Mouse (Mus musculus): ENCODE data around the gene Mta1.

Mta1 gene

DNA sequence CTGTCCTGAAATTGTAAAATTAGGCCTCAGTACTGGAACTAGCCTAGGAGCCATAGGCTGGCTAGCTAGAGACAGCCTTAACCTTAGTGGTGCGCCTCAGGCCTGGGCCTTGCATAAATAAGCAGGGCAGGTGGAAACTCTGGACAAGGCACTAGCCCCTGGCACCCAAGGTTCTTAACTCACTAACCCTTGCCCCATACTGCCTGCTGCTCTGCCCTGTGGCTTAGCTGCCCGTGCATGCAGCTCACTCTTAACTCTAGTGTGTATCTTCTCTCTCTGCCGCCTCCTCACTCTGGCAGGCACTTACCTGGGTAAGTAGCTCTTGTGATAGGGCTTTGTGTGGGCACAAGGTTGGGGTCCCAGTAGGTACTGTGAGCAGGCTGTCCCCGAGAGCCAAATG, 36.4 kb downstream of the Mta1 start:
- no peak for DNase-seq (ENCODE audit: low spot score)

DNA sequence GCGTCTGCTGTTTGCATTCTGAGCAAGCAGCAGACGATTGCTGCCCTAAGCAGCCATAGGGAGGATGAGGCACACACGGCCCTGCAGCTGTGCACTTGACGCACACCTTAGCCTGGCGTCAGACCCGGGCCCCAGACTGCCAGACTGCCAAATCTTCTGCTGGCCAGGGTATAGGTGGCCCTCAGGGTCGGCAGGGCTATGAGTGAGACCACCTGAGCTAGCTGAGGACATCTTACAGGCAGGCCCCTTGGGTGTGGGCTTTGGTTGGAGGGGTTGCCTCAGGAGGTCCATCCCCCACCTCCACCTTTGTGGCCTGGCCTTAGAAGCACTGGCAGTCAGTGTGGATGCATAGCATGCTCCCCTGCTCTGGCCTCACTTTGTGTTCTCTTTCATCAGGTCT, 37.3 kb downstream of the Mta1 start:
- DNase-seq (ENCODE audit: low spot score) = no peak

DNA sequence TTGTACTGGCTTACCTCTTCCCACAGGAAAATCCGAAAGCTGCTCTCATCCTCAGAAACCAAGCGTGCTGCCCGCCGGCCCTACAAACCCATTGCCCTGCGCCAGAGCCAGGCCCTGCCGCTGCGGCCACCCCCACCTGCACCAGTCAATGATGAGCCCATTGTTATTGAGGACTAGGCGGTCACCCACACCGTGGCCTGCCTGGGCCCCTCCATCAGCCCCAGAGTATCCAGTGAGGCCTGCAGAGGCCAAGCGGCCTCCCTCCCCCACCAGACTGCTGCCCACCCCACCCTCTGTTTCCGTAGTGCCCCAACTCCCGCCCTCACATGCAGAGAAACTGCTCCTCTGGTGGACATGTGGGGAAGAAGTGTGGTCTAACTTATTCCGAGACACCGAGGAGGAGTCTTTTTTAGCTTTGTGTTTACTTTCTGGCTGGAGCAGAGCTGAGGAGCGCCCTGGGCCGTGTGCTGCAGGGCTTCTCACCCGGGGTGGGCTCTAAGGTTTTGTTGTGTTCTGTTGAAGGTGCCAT, 38.5 kb downstream of the Mta1 start:
- DNase-seq (ENCODE audit: low spot score) = no peak

DNA sequence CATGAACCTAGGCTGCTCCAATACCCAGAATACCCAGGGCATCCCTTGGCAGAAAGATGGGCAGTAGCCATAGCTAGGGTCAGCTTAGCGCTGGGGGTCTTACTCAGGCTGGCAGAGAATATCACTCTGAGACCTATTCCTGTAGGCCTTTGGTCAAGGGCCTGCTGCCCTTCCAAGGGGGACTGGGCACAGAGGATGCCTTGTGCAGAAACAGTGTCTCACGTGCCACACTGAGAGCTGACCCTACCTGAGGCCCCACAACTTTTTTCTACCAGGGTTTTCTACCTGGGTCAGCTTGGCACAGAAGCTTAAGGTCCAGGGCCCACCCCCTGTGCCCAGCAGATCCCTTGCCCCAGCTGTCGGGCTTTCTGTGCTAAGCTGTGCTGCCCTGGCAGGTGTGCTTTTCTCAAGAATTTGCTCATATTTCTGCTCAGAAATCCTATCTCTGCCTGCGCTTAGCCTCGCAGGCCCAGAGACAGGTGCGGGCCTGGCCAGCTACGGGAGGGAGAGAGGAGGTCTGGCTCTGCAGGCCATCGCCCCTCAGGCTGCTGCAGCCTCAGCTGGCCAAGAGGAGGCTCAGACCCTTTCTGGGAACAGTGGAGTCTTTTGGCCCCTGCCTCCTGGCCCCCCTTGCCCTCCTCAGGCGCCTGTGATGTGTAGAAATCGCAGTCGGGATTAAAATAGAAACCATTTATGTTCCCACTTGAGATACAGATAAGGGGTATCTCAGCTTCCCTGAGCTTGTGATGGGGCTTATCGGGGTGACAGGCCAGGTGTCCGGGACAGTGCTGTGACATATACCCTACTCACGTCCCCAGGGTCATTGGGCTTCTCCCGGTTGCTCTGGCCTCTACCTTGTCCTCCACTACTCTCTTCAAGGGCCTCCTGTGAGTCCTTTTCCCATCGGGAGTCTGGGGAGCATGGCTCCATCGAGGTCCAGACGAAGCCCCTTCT, 39.5 kb downstream of the Mta1 start:
- no peak for DNase-seq (ENCODE audit: low spot score)

DNA sequence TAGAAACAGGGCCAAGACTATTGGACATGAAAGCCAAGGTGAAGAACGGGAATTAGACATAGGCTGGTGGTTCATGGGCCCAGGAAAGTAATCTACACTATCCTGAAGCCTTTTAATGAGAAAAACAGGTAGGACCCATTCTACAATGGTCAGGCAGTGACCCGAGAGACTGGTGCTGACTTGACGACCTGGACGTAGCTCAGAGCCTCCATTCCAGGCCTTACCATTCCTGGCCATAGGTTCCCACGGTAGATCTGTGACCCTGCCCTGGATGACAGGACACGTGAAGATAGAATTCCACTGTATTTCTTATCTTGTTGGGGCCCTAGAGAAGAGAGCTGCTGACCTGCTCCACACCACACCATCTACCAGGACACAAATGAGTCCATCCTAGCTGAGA, 40.2 kb downstream of the Mta1 start:
- DNase-seq (ENCODE audit: low spot score) = no peak

DNA sequence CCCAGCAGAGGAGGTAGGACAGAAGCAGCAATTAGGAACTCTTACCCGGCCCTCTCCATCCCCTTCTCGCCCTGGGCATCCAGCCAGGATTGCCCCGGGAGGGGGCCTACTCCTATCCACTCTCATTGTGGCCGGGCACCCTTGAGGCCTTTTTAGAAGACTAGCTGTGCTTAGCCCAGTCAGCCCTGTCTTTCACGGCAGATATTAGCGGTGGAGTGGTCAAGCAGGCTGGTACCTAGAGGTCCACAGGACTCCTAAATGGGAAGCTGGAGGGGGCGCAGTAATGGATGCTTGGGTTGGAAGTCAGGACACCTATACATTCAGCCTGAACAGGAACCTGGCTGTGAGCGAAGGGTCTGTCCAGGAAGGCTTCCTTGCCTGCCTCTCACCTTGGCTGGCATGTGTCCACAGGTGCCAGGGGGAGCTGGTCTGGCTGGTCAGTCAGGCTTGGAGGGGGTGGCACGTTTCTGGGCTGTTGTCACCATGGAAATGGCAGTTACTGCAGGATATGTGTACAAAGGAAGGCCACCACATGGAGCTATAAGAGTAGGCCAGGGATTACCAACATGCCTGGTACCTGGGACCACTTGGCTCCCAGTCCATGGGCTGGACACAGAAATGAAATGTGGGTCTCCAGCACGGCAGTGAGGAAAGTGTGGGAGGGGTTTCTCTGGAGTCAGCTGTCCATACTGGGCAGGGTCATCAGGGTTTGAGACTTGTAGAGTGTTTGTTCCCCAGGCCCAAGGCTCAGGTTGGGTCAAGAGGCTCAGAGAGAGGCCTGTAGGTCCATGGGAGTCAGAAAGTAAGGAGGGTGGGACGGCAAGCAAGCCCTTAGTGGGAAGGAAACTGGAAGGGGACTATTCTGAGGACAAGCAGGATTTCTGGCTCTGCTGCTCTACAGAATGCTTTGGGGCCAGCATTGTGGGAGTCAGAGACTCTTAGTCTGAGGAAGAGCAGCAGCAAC, 41.1 kb downstream of the Mta1 start:
- DNase-seq (ENCODE audit: low spot score) = no peak

DNA sequence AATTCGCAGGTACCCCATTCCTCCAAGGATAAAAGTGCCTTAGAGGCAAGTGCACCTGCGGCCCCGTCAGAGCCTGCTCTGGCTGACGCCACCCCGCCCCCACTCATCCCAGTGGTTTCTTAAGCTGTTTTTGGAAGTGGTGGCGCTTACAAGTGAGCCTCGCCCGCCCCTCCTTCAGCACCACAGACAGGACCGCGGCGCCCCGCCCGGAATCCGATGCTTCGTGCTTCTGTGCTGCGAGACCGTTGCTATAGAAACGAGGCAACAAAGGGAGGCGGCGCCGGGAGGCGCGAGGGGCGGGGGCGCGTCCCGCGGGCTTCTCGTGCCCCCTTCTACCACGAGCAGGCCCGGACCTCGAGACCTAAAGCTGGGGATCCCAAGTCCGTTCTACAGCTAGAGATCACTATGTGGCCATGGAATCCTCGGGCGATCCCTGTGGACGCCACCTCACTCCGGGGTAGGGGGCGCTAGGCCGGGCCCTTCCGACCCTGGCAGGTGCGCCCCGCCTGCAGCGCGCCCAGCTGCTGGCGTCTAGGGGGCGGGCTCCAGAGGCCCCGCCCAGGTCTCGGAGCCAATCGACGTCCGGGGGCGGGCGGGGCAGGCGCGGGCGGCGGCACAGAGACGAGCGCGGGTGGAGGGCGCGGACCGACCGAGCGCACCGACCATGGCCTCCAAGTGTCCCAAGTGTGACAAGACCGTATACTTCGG, 42.0 kb downstream of the Mta1 start, which contains the start of gene Crip2:
Gene Crip2, plus strand, starts transcription at position 329 of the 708 bp plus-strand sequence.
- DNase-seq (ENCODE audit: low spot score) = peak; percentile 87

DNA sequence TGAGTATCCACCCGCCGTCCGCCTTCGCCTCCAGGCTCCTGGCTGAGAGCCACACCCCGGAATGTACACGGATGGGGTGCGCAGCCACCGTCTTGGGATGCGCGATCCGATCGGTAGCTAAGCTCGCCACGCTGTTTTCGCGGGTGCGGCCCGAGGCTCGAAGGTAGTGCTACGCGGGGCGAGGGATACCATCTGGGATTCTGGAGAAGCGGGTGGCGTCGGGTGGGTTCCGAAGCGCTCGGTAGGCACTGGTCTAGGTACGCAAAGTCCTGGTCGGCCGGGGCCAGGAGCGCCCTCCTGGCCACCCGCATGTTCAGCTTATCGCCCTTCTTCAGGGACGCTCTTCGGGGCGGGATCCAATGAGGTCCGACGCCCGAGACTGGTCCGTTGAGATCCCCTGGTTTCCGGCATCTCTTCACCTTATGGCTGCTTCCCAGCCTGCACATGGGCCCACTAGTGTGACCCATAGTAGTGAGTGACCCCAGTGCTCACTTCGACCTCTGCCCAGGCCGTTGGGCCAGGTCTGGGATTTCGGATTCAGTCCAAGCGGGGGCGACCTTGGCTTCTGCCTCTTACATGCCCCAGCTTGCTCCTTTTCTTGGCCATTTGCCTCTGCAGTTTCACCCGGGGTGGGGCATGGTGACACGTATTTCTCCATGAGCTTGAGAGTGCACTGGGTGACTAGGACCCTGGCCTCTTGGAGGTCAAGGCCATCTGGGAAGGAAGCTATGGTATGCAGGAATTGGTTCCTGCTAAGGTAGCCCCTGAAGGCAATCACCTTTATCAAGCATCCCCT, 42.7 kb downstream of the Mta1 start:
- DNase-seq (ENCODE audit: low spot score) = no peak

DNA sequence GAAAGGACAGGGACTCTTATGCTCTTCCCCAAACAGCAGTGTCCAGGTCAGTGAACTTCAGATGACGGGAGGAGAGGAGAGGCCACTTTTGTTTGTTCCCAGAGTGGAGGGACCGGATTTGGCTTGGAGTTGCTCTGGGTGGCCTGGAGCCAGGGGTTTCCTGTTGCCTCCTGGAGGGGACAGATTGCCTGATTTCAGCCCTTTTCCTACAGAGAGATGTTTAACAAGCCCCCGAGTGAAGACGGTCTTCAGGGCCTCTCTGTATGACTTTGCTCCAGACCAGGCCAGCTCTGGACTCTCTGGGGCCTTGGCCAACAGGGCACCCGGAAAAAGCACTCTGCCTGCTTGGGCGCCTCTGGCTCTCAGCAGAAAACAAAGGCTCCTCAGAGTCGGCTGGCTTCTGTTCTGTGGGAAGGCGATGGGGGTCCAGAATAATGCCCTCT, 43.5 kb downstream of the Mta1 start:
- no peak for DNase-seq (ENCODE audit: low spot score)

DNA sequence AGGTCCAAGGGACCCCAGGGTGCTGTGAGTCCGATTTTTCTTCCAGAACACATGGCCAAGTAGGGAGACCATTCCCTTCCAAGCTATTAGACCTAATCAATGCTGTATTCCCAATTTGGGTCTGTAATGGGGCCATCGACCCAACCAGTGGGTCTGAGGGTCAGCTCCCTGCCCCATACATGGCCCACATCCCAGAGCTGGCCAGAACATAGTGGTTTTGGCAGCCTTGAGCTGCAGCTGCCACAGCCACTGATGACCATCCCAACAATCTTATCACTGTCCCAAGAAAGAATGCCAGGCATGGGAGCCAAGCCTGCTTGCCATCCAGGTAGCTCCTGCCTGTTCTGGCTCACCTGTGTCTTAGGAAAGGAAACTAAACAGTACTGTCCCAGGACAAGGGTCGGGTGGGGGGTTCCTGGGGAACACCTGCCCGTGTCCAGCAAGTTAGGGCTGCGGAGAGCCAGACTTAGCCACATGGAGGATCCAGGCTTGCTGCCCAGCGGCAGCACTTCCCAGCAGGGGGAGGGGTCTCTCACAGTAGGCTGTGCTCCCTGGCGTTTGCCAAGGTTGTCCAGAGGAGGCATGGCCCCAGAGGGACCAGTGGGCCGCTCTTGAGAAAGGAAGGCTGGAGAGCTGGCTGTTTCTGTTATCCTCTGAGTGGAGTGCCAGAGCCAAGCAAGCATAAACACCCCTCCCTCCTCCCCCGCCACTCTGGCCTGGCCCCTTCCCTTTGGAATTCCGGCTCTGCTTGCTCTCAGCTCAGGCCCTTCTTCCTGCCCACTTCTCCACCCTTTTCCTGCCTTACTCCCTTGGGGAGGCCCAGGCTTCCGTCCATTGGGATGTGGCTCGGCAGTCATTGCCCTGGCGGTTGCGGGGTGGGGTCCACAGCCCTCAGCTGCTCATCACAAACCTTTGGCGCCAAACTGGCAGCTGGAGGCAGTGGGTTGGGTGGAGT, 44.2 kb downstream of the Mta1 start:
- DNase-seq (ENCODE audit: low spot score) = peak; percentile 78

DNA sequence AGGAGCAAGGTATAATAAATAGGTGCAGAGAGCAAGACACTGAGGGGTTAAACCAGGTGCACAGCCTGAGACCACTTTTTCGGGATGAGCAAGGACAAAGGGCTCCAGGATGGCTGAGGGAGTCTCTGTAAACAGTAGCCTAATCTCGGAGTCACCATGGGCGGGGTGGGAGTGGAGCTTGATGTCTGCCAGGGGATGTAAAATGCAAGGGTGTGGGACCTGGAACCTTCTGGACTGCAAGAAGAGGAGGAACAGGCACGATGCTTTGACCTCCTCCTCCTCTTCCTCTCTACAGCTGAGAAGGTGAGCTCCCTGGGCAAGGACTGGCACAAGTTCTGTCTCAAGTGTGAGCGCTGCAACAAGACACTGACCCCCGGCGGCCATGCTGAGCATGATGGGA, 45.1 kb downstream of the Mta1 start:
- DNase-seq (ENCODE audit: low spot score) = no peak

DNA sequence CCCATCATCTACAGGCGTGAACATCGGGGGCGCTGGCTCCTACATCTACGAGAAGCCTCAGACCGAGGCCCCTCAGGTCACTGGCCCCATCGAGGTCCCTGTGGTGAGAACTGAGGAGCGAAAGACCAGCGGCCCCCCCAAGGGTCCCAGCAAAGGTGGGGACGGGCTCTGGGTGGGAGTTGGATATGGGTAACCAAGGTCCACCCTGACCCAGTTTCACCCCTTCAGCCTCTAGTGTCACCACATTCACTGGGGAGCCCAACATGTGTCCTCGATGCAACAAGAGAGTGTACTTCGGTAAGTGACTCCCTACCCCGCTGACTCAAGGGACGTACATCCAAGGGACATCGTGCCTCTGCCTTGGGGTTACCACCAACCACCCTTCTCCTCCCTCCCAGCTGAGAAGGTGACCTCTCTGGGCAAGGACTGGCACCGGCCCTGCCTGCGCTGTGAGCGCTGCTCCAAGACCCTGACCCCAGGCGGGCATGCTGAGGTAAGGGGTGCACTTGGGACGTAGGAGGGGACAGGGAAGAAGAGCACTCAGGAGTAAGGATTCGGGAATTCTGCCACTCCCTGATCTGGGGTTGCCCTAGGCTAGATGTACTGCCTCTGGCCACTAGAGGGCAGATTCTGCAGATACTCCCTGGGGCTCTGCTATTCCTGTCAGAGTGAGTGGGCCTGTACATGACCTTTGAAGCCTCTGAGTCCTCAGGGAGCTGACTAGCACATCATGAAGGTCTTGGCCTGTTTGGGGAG, 46.1 kb downstream of the Mta1 start:
- DNase-seq (ENCODE audit: low spot score) = no peak

DNA sequence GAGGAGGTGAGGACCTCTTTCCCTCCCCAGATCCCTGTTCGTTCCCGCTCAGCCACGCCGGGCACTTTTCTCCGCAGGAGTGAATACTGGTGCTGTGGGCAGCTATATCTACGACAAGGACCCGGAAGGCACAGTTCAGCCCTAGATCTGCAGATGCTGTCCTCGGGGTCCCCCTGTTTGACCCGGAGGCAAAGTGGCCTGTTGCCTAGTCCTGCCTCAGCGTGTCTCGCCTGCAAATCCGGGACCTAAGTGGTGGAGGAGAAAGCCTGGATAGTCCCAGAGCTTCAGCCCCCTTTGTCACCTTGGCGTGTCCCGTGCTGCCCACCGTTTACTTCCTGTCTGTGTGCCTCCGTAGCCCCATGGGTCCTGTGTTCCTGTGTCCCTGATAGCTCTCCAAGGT, 46.8 kb downstream of the Mta1 start:
- DNase-seq (ENCODE audit: low spot score) = no peak

DNA sequence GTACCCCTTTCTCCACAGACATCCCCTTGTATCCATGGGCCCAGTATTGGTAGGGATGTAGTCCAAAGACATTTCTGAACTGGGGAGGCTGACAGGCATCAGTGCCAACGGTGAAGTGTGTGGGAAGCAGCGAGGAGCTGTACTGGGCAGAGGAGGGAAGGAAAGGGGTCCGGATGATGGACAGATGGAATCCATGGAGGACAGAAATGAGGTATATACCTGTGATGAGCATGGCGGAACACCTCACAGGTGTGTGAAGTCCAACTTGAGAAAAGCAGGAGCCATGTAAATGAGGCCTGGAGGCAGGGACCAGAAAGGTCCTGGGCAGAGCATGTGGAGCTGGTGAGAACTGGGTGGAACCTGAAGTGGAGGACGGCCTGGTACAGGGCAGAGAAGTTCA, 47.5 kb downstream of the Mta1 start:
- no peak for DNase-seq (ENCODE audit: low spot score)

DNA sequence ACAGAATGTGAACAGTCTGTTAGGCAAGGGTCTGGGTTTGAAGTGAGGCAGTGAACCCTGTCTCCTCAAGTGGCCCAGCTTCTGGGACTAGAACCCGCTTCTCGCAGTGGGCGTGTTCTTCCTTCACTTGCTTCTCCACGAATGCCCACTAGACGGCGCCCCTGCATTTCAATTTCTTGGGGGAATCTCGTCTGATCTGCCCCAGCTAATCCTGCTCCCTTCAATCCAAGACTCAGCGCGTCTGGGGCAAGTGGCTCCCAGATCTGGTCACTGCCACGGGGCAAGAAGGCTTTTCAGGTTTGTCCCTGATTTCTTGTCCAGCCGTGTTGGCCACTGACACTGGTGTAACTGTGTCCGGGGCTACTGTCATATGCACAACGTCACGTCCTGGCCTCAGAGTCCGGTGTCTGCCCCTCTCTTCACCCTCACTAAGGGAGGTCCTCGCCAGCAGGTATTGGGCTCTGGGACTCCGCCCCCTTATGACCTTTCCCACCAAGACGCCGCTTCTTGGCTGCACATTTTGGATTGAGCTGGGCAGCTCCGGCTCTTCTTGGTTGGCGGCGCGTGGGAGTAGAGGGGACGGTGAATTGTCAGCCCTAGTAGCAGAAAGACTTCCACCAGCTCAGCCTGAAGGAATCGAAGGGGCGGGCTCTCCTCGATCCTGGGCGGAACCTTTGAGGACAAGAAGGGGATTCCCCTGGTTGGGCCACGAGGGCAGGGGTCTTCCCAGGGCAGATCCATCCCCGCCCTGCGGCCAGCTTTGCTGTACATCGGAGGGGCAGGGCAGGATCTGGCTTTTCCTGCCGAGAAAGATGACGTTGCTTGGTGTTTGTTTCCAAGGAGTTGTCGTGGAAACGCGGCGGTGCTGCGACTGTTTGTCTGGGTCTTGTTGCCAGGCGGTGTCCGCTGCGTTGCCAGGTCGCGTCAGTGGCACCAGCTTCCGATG, 48.3 kb downstream of the Mta1 start, which contains the start of gene Crip1:
Gene Crip1, plus strand, starts transcription at position 205 of the 946 bp plus-strand sequence.
- DNase-seq (ENCODE audit: low spot score) = peak; percentile 61

DNA sequence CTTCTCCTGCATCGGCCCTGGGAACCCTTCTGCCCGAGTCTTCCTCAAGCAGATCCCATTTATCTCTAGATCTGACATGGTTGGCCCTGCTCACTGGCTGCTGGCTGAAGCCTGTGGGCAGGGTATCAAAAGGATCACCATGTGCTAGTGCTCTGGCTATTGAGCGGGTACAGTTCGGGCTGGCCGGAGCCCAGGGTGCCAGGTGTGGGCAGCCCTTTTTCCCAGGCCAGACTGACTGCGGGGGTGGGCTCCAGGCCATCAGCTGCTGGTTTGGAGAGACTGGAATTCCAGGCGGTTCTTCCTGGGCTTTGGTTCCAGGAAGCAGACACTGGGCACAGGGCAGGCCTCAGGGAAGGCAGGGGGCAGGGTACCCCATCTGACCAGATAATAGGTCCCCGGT, 49.4 kb downstream of the Mta1 start:
- DNase-seq (ENCODE audit: low spot score) = no peak

DNA sequence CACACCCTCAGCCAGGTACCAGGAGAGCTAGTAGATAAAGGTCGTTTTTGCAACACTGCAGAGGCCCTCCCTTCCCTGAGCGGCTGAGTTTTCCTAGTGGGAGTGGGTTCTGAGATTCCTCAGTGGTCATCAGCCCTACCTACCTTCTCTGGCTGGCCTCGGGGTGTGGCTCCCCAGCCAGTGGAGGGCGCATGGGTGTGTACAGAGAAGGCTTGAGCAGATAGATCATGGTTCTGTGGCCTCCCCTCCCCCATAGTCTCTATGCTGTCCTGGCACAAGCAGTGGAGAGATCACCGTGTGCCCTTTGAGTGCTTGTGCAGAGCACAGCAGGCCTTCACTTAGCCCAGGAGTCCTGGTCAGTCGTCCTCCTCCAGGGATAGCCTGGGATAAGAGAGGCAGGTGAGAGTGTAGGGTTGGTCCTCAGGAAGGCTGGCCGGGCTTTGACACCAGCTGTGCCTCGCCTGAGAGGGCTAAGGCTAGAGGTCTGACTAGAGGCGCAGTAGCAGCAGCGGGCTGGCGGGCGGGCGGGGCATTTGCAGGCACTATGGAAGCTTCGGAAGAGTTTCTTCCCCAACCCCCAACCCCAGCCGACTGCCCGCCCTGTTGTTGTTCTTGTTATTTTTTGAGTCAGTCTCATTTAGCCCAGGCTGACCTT, 50.4 kb downstream of the Mta1 start:
- no peak for DNase-seq (ENCODE audit: low spot score)
